Mouse (Mus musculus): Measurements from ENCODE around the gene Olfr1425. TPM values are rescaled to one million over a fixed set of nuclear protein-coding genes. Genes with fewer than 3 reads are reported as not detected.
"Not testable (repeated sequence)": the region's sequence is repeated elsewhere in the genome, so short reads cannot be mapped to it uniquely, and the experiment has no call there.

Olfr1425 gene
- not detected in 2 replicates for polyA plus RNA-seq (2015; fragmentation: Nextera tagmentation; extraction: Ambion mirVana)

DNA sequence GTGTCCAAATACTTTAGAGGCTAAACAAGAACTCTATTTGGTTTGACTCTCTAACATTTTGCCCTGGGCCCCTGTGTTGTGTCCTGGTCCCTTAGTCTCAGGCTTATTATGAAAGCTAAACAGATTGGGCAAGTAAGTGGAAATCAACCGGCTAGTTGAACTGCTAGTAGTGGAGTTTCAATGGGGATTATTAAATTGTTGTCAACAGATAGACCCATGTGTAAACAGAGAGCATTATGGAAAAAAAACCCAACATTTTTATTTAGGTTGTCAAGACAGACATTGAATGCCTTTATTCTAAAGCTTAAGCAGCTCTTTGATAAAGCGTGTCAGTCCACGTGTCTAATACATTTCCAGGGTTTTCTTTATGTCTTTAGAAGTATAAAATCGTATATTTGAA is at the start of gene Olfr1425:
Gene Olfr1425 (minus strand): TSS at position 101 of the 400 bp plus-strand sequence.
- not testable (repeated sequence) for H3K27me3 ChIP-seq (ENCODE audit: insufficient read depth, low read length)

DNA sequence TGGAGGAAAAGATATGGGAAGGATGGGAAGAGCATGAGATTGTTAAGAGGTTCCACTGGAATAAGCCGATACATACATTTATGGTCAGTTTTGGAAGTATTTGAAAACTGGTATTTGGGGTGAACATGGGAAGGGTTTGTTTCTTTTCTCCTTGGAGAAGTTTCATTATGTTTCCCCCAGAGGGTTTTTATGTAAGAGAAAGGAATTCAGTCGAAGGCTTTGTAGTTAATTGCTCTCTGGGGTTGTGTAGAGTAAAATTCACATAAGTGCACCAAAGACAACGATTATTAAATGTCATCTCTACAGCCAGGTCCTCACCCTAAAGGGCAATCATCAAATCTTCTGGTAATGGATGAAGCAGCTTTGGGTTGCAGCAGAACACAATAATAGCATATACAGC is 45.6 kb upstream of the Olfr1425 start, which contains the start of gene Olfr76:
Gene Olfr76 (minus strand): TSS at position 101 of the 400 bp plus-strand sequence.
- Histone ChIP-seq H3K9ac (replicated peaks; ENCODE audit: low read length) (no peak within 1 kb of the TSS), H3K4me3 (ENCODE audit: low read length) (no peak within 1 kb of the TSS), H3K4me1 (ENCODE audit: insufficient read depth, low read length) (no peaks in the 10 kb centered on the region), H3K9me3 (ENCODE audit: low read length) (no peaks in the 10 kb centered on the region), H3K27me3 (ENCODE audit: insufficient read depth, low read length) (no peaks in the 10 kb centered on the region), H3K4me2 (replicated peaks; ENCODE audit: low read depth, low read length) (no peak within 1 kb of the TSS), H3K27ac (ENCODE audit: low read length) (no peak within 1 kb of the TSS), H3K36me3 (ENCODE audit: insufficient read depth, low read length) (no peaks in the 10 kb centered on the region)
- WGBS, result 78% methylated on average over 3 of the region's 3 CpGs
- no peak for ATAC-seq (ENCODE audit: low FRiP score, low TSS enrichment)

More for the DNA sequence above, at the start of gene Olfr1425:
- 82% methylated on average over 4 of the region's 4 CpGs for WGBS
- not testable (repeated sequence) for H3K9me3 ChIP-seq (ENCODE audit: low read length); H3K36me3 ChIP-seq (ENCODE audit: insufficient read depth, low read length); H3K4me3 ChIP-seq (ENCODE audit: low read length); H3K27ac ChIP-seq (ENCODE audit: low read length); ATAC-seq (ENCODE audit: low FRiP score, low TSS enrichment); H3K4me2 ChIP-seq (replicated peaks; ENCODE audit: low read depth, low read length); H3K9ac ChIP-seq (replicated peaks; ENCODE audit: low read length); H3K4me1 ChIP-seq (ENCODE audit: insufficient read depth, low read length)

DNA sequence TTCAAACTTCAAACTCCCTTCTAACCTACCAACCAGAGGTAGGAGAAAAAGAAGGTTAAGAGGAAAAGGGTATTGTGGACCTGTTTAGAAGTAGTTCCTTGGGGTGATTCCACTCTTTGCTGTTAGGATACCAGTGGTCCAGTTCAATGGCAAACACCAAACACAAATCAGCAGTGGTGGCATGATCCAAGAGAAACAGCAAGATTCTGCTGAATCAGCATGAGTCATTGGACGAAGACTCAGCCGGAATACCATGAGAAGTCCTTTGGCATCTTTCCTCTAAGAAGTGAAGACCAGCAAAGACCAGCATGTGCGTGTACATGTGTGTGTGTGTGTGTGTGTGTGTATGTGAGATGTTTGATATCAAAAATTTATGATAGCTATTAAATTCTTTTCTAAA is 38.9 kb upstream of the Olfr1425 start:
- Histone ChIP-seq H3K4me1 (ENCODE audit: insufficient read depth, low read length) (no peaks in the 10 kb centered on the region), H3K4me3 (ENCODE audit: low read length) (no peak overlapping the region), H3K36me3 (ENCODE audit: insufficient read depth, low read length) (no peaks in the 10 kb centered on the region), H3K9me3 (ENCODE audit: low read length) (no peaks in the 10 kb centered on the region), H3K9ac (replicated peaks; ENCODE audit: low read length) (no peak overlapping the region), H3K27me3 (ENCODE audit: insufficient read depth, low read length) (no peaks in the 10 kb centered on the region), H3K4me2 (replicated peaks; ENCODE audit: low read depth, low read length) (no peak overlapping the region), H3K27ac (ENCODE audit: low read length) (no peak overlapping the region)
- 86% methylated on average over 3 of the region's 3 CpGs for WGBS
- ATAC-seq (ENCODE audit: low FRiP score, low TSS enrichment), result no peak

DNA sequence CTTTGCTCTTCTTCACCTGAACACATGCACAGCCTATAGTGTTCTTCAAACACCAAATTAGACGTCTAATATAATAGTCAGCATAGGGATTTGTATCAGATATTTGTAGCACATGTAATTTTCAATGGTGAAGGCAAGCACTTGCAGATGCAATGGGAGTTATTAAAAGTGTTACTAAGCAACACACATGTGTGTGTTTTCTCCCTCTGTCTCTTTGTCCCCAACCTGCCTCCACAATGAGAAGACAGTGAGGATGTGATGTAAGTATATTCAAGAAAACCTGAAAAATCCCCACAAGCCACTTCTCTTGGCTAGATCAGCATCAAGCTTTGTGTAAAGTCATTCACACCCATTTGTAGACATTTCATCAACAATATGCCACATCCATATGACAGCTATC is 38.3 kb upstream of the Olfr1425 start, which contains the start of gene Olfr1428:
Gene Olfr1428 (minus strand): TSS at position 101 of the 400 bp plus-strand sequence.
- H3K27ac ChIP-seq (ENCODE audit: low read length), result no peak within 1 kb of the TSS
- no peak within 1 kb of the TSS for H3K9ac ChIP-seq (replicated peaks; ENCODE audit: low read length)
- no peaks in the 10 kb centered on the region for H3K9me3 ChIP-seq (ENCODE audit: low read length)
- no peak within 1 kb of the TSS for H3K4me3 ChIP-seq (ENCODE audit: low read length)
- no peaks in the 10 kb centered on the region for H3K4me1 ChIP-seq (ENCODE audit: insufficient read depth, low read length)
- ATAC-seq (ENCODE audit: low FRiP score, low TSS enrichment), result no peak
- no peaks in the 10 kb centered on the region for H3K27me3 ChIP-seq (ENCODE audit: insufficient read depth, low read length)
- no peak within 1 kb of the TSS for H3K4me2 ChIP-seq (replicated peaks; ENCODE audit: low read depth, low read length)
- 79% methylated on average over 1 of the region's 1 CpGs for WGBS
- H3K36me3 ChIP-seq (ENCODE audit: insufficient read depth, low read length), result no peaks in the 10 kb centered on the region

DNA sequence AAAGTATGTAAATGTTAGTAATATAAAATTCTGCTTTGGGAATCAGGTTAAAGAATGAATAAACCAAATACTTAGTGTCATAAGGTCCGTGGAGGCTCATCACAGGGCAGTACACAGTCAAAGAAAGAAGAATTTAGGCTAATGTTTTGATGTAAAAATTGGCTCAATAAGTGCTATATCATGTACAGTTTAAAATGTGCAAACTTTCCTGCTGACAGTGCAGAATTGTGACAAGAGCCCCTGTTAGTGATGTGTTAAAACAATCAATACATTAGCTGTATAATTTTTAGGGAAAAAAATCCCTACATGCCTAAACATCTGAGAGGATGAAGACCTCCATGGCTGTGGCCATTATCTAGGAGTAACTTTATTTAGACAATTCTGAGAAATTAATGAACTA is 36.3 kb upstream of the Olfr1425 start:
- WGBS, result 62% methylated on average over 1 of the region's 1 CpGs
- Histone ChIP-seq H3K9ac (replicated peaks; ENCODE audit: low read length) (no peak overlapping the region), H3K4me1 (ENCODE audit: insufficient read depth, low read length) (no peaks in the 10 kb centered on the region), H3K4me2 (replicated peaks; ENCODE audit: low read depth, low read length) (no peak overlapping the region), H3K27ac (ENCODE audit: low read length) (no peak overlapping the region), H3K27me3 (ENCODE audit: insufficient read depth, low read length) (no peaks in the 10 kb centered on the region), H3K36me3 (ENCODE audit: insufficient read depth, low read length) (no peaks in the 10 kb centered on the region), H3K4me3 (ENCODE audit: low read length) (no peak overlapping the region), H3K9me3 (ENCODE audit: low read length) (no peaks in the 10 kb centered on the region)
- ATAC-seq (ENCODE audit: low FRiP score, low TSS enrichment), result no peak

DNA sequence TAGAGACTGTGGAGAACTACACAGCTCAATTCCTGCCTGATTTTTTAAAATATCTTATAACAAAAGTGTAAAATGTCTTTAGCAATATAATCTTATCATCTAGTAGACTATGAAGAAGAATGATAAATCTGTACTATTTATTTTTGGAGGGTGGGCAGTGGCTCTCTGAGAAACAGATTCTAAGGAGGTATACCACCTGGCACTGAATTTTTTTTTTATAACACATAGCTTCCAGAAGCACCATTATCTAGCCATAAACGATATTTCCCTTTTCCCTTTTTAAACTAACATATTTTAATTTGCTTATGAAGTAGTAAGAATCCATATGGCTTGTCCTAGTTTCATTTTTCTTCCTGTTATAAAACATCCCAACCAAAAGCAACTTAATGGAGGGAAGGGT is 27.0 kb upstream of the Olfr1425 start:
- Histone ChIP-seq H3K4me1 (ENCODE audit: insufficient read depth, low read length) (no peaks in the 10 kb centered on the region), H3K4me2 (replicated peaks; ENCODE audit: low read depth, low read length) (no peak overlapping the region), H3K27me3 (ENCODE audit: insufficient read depth, low read length) (no peaks in the 10 kb centered on the region), H3K4me3 (ENCODE audit: low read length) (no peak overlapping the region), H3K9me3 (ENCODE audit: low read length) (no peaks in the 10 kb centered on the region), H3K36me3 (ENCODE audit: insufficient read depth, low read length) (no peaks in the 10 kb centered on the region), H3K27ac (ENCODE audit: low read length) (no peak overlapping the region), H3K9ac (replicated peaks; ENCODE audit: low read length) (no peak overlapping the region)
- WGBS, result 58% methylated on average over 1 of the region's 1 CpGs
- ATAC-seq (ENCODE audit: low FRiP score, low TSS enrichment), result no peak

DNA sequence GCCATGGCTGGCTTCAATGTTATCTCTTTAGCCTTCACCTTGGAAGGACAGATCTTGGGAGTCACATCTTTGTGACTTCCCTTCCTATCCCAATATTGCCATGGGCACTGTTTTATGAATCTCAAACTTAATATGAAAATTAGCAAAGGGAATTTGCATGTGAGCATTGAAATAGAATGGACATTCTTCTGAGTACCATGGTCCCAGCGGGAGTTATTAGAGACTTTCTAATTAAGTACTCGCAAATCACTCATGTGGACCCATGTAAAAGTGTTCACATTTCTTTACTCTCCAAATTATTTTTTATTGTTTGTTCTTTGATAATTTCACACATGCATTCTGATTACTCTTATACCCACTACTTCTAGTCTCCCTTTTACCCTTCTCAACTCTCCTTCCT is 25.7 kb upstream of the Olfr1425 start, which contains the start of gene Olfr1427:
Gene Olfr1427 (minus strand): TSS at position 101 of the 400 bp plus-strand sequence.
- Histone ChIP-seq H3K27me3 (ENCODE audit: insufficient read depth, low read length) (no peaks in the 10 kb centered on the region), H3K4me1 (ENCODE audit: insufficient read depth, low read length) (no peaks in the 10 kb centered on the region), H3K4me3 (ENCODE audit: low read length) (no peak within 1 kb of the TSS), H3K36me3 (ENCODE audit: insufficient read depth, low read length) (no peaks in the 10 kb centered on the region), H3K9ac (replicated peaks; ENCODE audit: low read length) (no peak within 1 kb of the TSS), H3K27ac (ENCODE audit: low read length) (no peak within 1 kb of the TSS), H3K9me3 (ENCODE audit: low read length) (no peaks in the 10 kb centered on the region), H3K4me2 (replicated peaks; ENCODE audit: low read depth, low read length) (no peak within 1 kb of the TSS)
- WGBS, result 94% methylated on average over 2 of the region's 2 CpGs
- no peak for ATAC-seq (ENCODE audit: low FRiP score, low TSS enrichment)

DNA sequence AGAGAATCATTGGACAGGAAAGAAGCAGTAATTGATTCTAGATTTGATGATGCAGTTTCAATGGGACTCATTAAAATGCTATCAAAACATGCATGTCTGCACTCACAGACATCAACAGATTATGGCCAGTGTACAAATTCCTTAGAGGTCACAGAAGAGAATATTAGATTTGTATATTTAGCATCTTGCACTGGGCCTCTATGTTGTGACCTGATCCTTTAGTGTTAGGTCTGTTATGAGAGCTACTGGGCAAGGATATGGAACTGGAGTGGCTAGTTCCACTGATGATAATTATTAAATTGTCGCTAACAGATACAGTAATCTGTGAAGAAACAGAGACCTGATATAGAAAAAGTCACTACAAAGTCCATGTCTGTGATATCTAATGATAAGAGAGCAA is 14.4 kb upstream of the Olfr1425 start, which contains the start of gene Olfr1426:
Gene Olfr1426 (minus strand): TSS at position 101 of the 400 bp plus-strand sequence.
- Histone ChIP-seq H3K36me3 (ENCODE audit: insufficient read depth, low read length) (no peaks in the 10 kb centered on the region), H3K9ac (replicated peaks; ENCODE audit: low read length) (no peak within 1 kb of the TSS), H3K4me3 (ENCODE audit: low read length) (no peak within 1 kb of the TSS), H3K9me3 (ENCODE audit: low read length) (no peaks in the 10 kb centered on the region), H3K4me2 (replicated peaks; ENCODE audit: low read depth, low read length) (no peak within 1 kb of the TSS), H3K4me1 (ENCODE audit: insufficient read depth, low read length) (no peaks in the 10 kb centered on the region), H3K27me3 (ENCODE audit: insufficient read depth, low read length) (no peaks in the 10 kb centered on the region), H3K27ac (ENCODE audit: low read length) (no peak within 1 kb of the TSS)
- no peak for ATAC-seq (ENCODE audit: low FRiP score, low TSS enrichment)
- 78% methylated on average over 1 of the region's 1 CpGs for WGBS

DNA sequence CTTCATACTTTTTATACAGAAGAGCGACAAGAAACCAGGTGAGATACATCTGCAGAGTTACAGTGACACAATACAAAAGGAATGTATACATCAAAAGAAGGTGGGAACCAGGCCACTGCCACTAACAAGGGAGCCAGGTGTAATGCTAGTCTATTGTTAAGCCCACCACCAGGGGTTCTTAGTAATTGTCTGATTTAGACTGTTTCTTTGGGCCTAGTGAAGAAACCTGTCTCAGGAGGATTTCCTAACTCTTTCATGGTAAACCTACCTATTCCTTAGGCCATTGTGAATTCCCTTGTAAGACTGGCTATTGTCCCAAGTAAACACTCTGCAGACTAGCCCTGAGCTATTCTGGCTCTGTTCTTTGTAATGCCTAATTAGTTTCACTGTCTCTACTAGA is 8.0 kb downstream of the Olfr1425 start:
- 89% methylated on average over 1 of the region's 1 CpGs for WGBS

DNA sequence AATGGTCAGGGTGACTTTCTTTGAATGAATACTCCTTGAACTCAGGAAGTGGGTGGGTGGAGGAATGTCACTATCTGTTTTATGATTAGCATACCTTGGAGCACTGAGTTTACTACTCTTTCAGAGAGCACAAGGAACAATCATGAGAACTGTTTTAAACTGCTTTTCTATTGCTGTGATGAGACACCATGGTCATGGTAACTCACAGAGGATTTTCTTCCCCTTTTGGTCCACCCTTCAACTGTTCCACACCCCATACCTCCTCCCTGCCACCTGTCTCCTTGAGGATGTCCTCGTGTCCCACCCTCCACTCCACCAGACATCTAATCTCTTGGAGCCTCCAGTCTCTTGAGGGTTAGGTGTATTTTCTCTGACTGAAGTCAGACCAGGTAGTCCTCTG is 9.7 kb downstream of the Olfr1425 start:
- H3K4me3 ChIP-seq (ENCODE audit: low read length); H3K9me3 ChIP-seq (ENCODE audit: low read length); H3K27me3 ChIP-seq (ENCODE audit: insufficient read depth, low read length); ATAC-seq (ENCODE audit: low FRiP score, low TSS enrichment); H3K27ac ChIP-seq (ENCODE audit: low read length); H3K4me2 ChIP-seq (replicated peaks; ENCODE audit: low read depth, low read length); H3K36me3 ChIP-seq (ENCODE audit: insufficient read depth, low read length); H3K9ac ChIP-seq (replicated peaks; ENCODE audit: low read length); H3K4me1 ChIP-seq (ENCODE audit: insufficient read depth, low read length): not testable (repeated sequence)
- 69% methylated on average over 1 of the region's 1 CpGs for WGBS

More for the DNA sequence above, 8.0 kb downstream of the Olfr1425 start:
- not testable (repeated sequence) for H3K36me3 ChIP-seq (ENCODE audit: insufficient read depth, low read length); H3K9ac ChIP-seq (replicated peaks; ENCODE audit: low read length); H3K27me3 ChIP-seq (ENCODE audit: insufficient read depth, low read length); H3K4me1 ChIP-seq (ENCODE audit: insufficient read depth, low read length); ATAC-seq (ENCODE audit: low FRiP score, low TSS enrichment); H3K9me3 ChIP-seq (ENCODE audit: low read length); H3K4me2 ChIP-seq (replicated peaks; ENCODE audit: low read depth, low read length); H3K4me3 ChIP-seq (ENCODE audit: low read length); H3K27ac ChIP-seq (ENCODE audit: low read length)

Data from kidney, embryonic 16.5 days (tissue).